Mouse (Mus musculus): Measurements from ENCODE around the gene Acat1.
A peak's percentile ranks its signal among the peaks of the same experiment; 100 is the strongest.

Gene Acat1

DNA sequence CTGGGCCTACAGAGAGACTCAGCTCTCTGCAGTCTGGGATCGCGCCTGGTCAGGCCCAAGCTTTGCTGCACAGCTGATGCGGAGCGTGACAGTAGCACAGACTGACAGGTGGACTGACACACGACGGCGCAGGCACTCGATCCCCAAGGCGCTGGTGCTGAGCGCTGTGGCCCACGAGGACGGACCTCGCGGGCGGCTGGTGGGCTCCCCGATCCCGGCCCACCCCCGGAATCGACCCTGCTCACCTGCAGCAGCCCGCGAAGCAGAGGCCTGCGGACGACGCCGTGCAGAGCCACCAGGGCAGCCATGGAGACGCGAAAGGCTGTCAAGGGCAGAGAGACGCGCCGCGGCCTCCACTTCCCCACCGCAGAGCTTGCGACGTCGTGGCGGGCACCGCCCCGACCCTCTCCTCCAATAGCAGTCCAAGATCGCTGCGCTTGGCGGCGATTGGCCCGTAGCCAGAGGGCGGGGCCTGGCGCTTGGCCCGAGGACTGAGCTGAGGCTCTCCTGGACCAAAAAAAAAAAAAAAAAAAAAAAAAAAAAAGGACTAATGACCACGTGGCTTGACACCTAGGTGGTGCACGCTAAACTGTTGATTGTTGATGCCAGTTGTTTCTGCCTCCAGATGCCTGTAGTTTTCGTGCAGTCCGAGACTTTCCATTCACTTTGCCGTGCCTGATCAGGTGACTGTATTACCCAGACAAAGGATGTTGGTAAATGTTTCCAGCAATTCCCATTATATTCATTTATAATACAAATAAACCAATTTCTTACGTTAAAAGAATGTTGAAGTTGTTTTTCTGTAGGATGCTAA, at the start of gene Acat1:
Gene Acat1 (minus strand): TSS at position 415 of the 814 bp plus-strand sequence.
- DNase-seq (ENCODE audit: extremely low read depth, low read depth) = peak; percentile 78

DNA sequence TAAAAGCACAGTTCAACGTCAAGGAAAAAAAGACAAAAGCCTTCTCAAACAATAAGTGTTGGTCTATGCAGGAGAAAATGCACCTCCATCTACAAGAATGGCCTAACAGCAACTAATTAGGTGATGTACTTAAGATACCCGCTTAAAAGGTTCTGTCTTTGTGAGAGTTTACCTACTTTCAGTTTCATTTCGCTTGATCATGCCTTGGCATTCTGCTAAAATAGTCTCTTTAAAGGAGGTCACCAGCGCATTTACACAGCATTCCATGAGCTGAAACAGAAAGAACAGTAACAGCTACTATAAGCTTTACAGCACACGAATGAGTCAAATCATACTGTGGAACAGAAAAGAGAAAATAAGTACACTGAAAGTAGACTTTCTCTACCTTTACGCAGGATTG, 24.6 kb upstream of the Acat1 start:
- no peak for DNase-seq (ENCODE audit: extremely low read depth, low read depth)

DNA sequence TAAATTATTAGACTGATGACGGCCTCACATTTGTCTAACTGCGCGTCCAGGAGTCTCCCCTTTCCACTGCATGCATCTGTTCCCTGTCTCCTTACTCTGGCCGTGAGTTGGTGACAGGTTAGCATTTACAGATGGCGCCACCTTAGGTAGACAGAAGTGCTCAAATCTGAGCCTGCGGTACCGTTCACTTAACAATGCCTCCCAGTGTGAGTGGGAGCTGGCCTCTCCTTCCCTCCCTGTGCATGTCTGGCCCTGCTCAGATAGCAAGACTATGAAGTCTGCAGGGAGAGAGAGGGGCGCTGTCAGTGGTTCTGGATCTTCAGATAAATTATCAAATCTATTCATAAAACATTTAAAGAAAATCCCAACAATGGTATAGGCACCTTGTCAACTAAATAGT, 5.1 kb upstream of the Acat1 start:
- DNase-seq (ENCODE audit: extremely low read depth, low read depth) = no peak

DNA sequence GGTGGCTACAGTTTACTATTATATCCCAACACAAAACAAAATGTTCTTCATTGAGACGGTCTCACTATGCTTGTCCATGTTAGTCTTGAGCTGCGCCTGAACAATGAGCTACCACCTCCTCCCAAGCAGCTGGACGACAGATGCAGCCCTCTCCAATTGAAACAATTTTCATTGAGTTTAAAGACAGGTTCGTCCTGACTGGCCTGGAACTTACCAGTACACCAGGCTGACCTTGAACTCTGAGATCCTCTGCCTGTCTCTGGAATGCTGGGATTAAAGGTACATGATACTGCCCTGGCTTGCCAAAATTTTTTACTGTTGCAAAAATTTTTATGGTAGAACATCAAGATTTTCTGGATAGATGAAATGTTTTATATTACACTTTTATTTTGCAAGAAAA, 4.1 kb upstream of the Acat1 start:
- no peak for DNase-seq (ENCODE audit: extremely low read depth, low read depth)

DNA sequence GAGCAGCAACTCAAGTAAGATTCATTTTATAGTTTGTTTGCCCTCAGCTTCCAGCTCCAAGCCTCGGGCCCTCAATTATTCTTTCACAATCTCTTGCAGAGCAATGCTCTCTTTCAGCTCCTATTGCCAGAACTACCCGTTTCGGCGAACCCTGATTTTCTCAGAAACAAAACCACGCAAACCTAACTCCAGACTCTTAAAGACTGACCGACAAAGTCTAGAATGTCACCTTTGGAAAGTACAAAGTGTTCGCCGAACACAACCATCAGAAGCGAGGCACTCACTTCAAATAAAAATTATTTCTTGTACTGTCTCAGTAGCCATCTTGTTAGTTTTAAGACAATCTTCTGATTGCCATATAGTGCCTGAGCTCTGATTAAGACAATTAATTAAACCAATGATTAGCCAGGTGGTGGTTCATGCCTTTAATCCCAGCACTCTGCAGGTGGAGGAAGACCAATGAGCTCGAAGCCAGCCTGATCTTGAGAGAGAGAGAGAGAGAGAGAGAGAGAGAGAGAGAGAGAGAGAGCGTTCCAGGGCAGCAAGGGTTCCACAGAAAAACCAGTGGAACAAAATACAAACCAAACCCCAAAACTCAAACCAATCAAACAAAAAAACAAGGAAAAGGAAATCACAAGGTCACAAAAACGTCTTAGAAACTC, 745 bp downstream of the Acat1 start:
- no peak for DNase-seq (ENCODE audit: extremely low read depth, low read depth)

DNA sequence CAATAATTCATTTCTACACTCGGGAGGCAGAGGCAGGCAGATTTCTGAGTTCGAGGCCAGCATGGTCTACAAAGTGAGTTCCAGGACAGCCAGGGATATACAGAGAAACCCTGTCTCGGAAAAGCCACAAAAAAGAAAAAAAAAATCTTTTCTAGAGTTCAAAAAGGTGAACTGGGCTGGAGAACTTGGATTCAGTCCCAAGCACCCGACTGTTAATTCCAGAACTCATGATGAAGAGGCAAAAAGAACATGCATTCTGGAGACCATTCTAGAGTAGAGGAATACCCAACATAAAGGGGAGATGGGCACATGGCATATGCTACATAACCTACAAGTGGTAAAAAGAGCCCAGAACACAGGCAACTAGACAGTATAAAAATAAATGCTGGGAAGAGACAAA, 2.4 kb downstream of the Acat1 start:
- no peak for DNase-seq (ENCODE audit: extremely low read depth, low read depth)

DNA sequence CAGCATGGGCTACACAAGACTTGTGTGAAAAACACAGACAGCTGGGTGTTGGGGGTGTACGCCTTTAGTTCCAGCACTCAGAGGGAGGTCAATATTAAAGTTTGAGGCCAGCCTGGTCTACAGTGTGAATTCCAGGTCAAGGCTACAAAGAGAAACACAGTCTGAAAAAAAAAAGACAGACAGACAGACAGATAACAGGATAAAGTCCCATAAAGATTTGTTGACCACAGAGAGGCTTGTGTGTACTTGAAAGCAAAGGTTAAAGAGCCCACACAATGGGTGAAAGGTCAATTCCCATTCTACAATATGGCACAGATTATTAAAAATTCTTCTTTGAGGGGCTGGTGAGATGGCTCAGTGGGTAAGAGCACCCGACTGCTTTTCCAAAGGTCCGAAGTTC, 3.0 kb downstream of the Acat1 start:
- no peak for DNase-seq (ENCODE audit: extremely low read depth, low read depth)

DNA sequence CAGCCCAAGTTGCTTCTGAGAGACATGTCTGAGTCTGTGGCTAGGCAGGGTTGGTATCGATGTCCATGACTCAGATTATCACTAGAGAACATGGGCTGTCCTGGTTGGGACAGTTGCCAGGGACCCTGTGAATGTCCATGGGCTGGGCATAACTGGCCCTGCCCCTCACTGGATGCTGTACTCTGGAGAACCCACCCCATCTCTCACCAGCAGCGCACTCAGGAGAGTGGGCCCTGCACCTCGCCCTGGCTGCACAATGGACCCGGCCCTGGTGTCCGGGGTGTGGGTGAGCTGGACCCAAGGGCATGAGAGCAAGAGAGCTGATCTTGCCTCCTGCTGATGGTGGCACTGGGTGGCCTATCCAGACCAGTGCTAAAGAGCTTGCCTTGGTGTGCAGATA, 5.2 kb downstream of the Acat1 start:
- DNase-seq (ENCODE audit: extremely low read depth, low read depth) = no peak

DNA sequence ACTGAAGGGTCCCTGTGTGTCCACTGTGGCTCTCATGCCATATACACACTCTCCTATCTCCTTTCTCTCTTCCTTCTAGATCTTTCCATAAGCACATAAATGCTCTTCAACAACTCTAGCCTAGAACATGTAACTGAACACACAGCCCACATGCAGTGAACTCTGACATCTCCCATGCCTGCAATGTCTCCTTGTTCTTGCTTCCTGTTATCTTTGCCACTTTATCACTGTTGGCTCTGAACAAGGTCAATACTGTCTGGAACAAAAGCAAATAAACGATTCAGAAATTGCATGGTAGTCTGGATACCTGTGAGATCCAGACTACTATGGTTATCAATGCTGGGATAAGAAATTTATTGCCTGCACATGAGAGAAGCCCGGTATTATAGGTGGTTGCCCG, 6.3 kb downstream of the Acat1 start:
- no peak for DNase-seq (ENCODE audit: extremely low read depth, low read depth)

DNA sequence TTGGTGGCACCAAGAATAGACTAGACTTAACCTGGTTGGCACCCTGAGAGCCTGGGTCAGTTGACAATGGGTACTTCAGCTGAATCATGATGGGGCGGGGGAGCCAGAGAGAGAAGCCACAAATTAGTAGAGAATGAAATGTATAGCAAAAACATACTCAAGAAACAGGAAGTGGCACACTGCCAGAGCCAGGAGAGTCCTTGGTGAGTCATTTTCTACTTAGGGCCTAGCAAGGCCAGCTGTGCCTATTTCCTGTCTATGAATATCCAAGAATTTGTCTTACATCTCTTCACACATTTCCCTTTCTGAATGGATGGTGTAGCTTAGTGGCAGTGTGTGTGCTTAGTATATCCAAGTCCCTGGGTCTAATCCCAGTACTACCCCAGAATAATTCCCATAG, 6.8 kb downstream of the Acat1 start:
- DNase-seq (ENCODE audit: extremely low read depth, low read depth) = peak; percentile 83

DNA sequence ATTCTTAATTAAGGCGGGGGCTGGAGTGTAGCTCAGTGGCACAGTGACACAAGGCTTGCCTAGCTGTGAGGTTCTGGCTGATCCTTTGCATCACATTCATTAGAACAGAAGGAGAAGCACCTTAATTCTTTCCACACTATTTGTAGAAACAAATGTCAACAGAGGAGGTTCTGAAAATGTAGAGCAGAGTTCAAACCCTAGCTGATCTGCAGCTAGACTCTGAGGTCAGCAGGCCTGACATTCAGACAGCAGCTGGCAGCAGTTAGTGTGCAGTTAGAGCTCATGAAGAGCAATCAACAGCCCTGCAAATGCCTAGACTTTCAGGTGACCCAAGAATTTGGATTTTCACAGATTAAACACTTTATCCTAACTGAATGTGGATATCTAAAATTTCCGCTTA, 8.6 kb downstream of the Acat1 start:
- no peak for DNase-seq (ENCODE audit: extremely low read depth, low read depth)

DNA sequence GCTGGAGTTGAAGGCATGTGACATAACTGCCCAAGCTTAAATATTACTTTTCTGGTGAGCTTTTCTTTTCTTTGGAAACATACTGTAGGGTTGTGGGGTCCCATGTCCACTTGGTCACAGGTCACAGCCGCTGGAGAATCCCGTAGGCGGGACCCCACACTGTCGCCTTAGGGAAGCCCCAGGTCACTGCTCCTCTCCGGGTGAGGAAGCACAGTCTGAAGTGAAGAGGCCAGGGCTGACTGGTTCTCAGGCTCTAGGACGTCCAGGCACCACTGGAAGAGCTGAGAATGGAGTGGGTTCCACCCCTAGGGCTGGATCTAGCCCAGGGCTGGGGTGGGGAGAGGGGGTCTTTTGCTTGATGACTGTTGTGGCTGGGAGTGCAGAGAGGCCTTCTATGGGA, 11.6 kb downstream of the Acat1 start:
- DNase-seq (ENCODE audit: extremely low read depth, low read depth) = no peak

DNA sequence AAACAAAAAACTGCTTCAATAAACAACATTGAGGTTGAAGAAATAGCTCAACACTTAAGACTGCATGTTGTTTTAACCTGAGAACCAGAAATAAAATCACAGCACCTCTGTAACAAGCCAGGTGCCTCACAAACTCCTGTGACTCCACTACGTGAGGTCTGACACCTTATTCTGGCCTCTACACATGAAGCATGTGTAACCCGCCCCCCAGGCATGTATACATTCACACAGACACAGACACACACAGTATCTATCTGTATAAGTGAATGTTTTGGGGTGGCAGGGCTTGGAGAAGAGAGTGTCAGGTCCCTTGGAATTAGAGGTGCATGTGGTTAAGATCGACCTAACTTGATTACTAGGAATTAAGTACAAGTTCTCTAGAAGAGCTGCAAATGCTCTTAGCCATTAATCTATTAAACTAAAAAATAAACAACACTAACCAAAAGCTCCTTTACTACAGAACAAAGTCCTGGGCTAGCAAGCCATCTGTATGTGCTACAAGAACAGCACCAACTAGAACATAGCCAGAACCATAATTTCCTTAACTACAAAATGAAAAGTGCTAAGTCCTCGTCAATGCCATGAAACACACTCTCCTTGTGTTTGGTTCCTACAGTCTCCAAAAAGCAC, 13.1 kb downstream of the Acat1 start:
- no peak for DNase-seq (ENCODE audit: extremely low read depth, low read depth)

DNA sequence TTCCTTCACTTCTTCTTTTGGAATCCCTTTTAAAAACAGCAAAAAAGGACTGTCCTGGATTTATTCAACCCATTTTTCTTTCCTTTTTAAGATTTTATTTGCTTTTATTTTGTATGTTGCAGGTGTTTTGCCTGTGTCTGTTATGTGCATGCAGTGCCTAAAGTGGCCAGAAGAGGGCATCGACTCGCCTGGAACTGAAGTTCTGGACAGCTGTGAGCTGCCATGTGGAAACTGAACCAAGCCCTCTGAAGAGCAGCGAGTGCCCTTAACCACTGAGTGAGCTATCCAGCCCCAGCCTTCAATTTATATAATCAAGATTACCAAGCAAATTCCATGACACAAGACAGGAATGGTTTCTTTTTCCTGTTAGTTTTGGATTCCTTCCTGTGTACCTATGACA, 15.4 kb downstream of the Acat1 start:
- DNase-seq (ENCODE audit: extremely low read depth, low read depth) = peak; percentile 45

DNA sequence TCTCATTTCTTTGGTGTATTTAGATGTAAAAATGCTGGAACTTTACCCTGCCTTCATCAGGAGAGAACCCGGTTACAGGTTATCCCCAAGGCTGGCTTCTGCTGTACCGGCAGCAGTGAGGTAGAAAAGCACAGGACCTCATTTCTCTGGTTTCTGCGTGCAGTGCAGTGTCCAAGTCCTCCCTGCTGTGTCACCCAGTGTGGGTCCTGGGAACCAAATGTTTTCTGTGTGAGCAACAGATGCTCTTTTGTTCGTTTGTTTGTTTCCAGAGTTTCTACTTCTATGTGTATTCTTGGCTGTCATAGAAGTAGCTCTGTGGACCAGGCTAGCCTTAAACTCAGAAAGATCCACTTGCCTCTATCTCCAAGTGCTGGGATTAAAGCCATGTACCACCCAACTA, 28.3 kb downstream of the Acat1 start:
- DNase-seq (ENCODE audit: extremely low read depth, low read depth) = no peak

DNA sequence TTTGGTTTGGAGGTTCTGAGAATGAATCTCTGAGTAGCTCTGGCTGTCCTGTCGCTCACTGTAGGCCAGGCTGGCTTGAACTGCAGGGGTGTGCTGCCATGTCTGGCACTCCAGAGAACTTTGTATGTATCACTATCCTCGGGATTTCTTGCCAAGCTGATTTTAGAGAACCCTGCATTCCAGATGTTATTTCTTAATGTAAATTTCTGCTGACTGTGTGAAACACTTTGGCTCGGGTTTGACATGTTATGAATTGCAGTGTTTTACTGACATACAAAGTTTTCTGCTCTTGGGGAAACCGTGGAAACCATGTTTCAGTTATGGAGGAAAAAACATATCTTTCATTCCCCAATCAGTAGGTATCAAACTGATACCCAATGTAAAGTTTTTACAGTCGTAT, 34.5 kb downstream of the Acat1 start:
- no peak for DNase-seq (ENCODE audit: extremely low read depth, low read depth)

DNA sequence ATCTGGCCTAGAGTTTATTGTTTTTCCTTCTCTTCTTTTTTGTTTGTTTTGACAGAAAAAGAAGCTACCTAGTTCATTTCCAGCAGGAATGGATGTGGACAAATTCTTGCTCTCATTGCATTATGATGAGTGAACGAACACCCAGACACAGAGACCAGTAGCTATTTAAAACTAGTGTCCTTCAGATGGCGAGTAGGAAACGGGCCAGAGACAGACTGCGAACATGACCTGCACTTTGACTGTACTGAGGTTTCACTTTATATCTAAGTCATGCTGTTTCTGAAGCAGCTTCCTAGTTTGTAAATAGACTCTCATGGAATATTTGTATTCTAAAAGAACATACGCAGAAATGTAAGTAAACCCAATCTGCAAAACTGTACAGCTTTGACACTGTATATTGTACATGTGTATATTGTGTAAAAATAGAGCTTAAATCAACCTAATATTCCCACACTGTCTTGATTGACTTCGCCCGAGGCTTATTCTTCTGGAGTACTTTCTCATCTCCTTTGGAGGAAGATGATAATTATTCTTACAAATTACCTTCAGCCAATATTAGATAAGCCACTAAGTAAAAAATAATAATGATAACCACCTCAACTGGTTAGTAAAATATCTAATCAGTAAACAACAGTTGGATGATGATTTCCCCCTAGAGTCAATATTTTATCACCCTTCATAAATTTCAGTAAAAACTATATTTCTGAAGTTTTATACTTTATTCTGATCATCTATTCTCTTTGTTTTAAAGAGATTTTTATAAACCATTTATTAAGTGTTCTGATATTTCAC, 37.5 kb downstream of the Acat1 start:
- no peak for DNase-seq (ENCODE audit: extremely low read depth, low read depth)

DNA sequence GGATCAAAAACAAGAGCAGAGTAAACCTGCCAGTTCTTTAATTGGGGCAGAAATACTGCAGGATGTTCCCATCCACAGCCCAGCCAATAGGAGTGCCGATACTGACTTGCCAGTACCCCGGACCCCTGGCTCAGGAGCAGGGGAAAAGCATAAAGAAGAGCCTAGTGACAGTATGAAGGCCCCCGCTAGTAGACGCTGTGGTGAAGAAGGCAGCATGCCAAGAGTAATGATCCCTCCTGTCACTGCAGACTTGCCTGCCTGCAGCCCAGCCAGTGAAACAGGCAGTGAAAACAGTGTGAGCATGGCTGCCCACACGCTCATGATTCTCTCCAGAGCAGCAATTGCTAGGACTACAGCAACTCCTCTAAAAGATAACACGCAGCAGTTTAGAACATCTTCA, 39.5 kb downstream of the Acat1 start:
- DNase-seq (ENCODE audit: extremely low read depth, low read depth) = no peak

DNA sequence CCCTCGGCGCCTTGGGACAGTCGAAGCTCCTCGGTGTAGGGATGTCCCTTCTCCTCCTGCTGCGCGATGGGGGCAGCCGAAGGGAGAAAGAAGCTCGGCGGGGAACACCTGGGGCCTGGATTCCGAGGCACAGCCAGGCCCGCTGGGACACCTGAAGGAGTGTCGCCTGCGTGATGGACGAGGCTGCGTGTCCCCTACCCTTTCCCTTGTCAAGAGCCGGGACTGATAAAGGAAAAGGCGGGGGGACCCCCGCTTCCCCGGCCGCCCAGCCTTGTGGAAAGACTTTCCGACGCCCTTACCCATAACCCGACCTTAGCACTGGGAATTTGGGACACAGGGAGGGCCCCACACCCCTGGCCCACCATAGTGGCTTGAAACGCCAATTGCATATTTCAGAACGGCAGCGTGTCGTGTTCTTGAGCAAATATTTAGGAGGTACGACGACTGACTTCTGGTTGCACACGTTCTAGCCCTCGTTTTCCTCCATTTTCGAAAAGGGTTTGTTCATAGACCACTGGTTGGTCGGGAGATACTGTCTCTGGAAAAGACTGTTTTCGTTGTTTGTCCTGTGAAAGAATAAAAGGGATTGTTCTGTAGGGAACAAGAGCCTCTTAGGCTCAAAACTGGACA, 72.7 kb downstream of the Acat1 start:
- peak; percentile 17 for DNase-seq (ENCODE audit: extremely low read depth, low read depth)

DNA sequence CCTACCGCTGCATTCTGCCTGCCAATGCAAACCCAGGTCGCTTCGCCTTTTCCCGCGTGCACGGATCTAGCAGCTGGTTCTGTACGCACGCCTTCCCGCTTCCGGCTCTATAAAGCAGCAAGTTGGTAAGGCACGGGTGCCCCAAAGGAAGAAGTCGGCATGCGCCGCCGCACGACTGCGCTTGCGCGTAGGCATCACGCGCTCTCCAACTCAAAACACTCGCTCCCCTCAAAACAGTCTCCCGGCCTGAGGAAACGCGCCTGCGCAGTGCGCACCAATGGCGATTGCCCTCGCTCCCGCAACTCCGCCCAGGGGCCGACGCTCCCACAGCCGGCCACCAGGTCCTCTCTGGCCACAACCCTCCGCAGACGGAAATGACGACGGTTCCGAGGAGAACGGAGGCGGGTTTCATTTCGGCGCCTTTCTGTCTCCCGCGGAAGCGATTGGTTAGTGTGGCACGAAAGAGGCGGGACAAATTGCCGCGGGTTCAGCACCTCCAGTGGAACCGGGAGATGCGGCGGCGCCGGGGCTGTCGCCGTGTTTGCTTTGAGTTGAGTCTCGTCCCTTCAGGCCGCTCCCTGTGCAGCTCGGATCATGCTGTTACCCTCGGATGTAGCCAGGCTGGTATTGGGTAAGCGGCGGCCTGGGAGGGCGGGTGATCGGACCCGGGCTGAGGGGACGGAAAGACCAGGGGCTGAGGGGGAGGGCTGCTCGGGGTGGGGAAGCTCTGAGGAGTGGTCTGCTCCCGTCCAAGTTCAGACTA, 73.4 kb downstream of the Acat1 start, which contains the start of the genes Atm and Npat:
Gene Atm (minus strand): TSS at position 183 of the 763 bp plus-strand sequence.
Gene Npat (plus strand): TSS at position 490 of the 763 bp plus-strand sequence.
- peak; percentile 97 for DNase-seq (ENCODE audit: extremely low read depth, low read depth)
